Mouse (Mus musculus) liver, adult 2 months (tissue): ENCODE measurements around the gene Aknad1.

Experiments
- CTCF ChIP-seq: fragments of 200-500 bp; IDR thresholded peaks from 2 replicates; pipeline ENCODE4 v1.5.1; 2011; ENCODE audit warnings: low read depth, low read length, control low read depth
- POLR2A ChIP-seq: fragments of 200-500 bp; IDR thresholded peaks from 2 replicates; pipeline ENCODE4 v1.6.1; 2011; ENCODE audit warnings: low read length, control low read depth; ENCODE audit not compliant: insufficient read depth; ENCODE audit errors: extremely low read depth

- TF ChIP-seq POLR2A (no peak), CTCF (no peak)
These were observed 51.7 kb downstream of the Aknad1 start for GRCm38 (mm10) chr3:108791054-108791706.
